Mouse (Mus musculus) embryonic fibroblast, embryonic 13.5 days (primary cell): ENCODE results near the gene Dnajb5.

Experiments used
- CTCF ChIP-seq: IDR thresholded peaks from 2 replicates; pipeline ENCODE4 v1.5.1; 2011; ENCODE audit warnings: mild to moderate bottlenecking, control low read depth, low read length, moderate library complexity, borderline replicate concordance; ENCODE audit not compliant: insufficient read depth
- POLR2A ChIP-seq: IDR thresholded peaks from 2 replicates; pipeline ENCODE4 v1.6.1; 2011; ENCODE audit warnings: low read depth, mild to moderate bottlenecking, control low read depth, low read length, moderate library complexity

DNA sequence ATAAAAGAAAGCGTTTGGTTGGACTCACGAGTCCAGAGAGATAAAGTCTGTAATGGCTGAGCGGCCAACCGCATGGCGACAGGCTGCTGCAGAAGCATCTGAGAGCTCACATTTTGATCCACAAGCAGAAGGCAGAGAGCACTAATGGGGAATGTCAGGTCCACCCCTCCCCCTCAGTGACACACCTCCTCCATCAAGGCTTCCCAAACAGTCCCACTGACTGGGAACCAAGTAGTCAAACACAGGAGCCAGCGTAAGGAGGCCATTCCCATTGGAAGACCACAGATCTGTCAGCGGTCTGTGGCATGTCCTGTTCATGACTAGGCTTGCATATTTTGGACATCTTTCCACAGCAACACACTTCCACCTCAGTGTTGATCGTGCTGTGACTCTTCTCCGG, 20.7 kb upstream of the Dnajb5 start:
- TF ChIP-seq POLR2A (no peak), CTCF (no peak)
